Mouse (Mus musculus) kidney, adult 2 months (tissue): ENCODE data around the gene Smyd5. TPM values are rescaled to one million over a fixed set of nuclear protein-coding genes. Genes with fewer than 3 reads are reported as not detected.
"Not testable (repeated sequence)": the region's sequence is repeated elsewhere in the genome, so short reads cannot be mapped to it uniquely, and the experiment has no call there.

Experiments
- DNase-seq: peaks from one replicate; pipeline ENCODE4 v3.0.0; 2021
- H3K27ac ChIP-seq: fragments of 200-500 bp; 2 replicates; pipeline ENCODE4 v1.5.1; 2012; ENCODE audit warnings: low read depth, low read length, control low read depth, inconsistent platforms; ENCODE audit not compliant: insufficient read depth
- H3K27me3 ChIP-seq: fragments of 200-500 bp; replicated peaks from 2 replicates; pipeline ENCODE4 v1.6.1; 2012; ENCODE audit warnings: mild to moderate bottlenecking, moderate library complexity, low read length, inconsistent platforms; ENCODE audit not compliant: control insufficient read depth, insufficient read depth
- H3K36me3 ChIP-seq: fragments of 200-500 bp; 2 replicates; pipeline ENCODE4 v1.6.1; 2012; ENCODE audit warnings: mild to moderate bottlenecking, moderate library complexity, low read length, inconsistent platforms; ENCODE audit not compliant: control insufficient read depth, insufficient read depth
- H3K4me1 ChIP-seq: fragments of 200-500 bp; 2 replicates; pipeline ENCODE4 v1.6.1; 2011; ENCODE audit warnings: low read length; ENCODE audit not compliant: control insufficient read depth, insufficient read depth
- H3K4me3 ChIP-seq: fragments of 200-500 bp; 2 replicates; pipeline ENCODE4 v1.5.1; 2011; ENCODE audit warnings: mild to moderate bottlenecking, low read depth, low read length, control low read depth; ENCODE audit not compliant: insufficient read depth
- CTCF ChIP-seq: fragments of 200-500 bp; conservative IDR thresholded peaks from 2 replicates; pipeline ENCODE4 v1.5.1; 2011; ENCODE audit warnings: low read depth, mild to moderate bottlenecking, control low read depth, low read length, moderate library complexity, mixed read lengths; ENCODE audit not compliant: insufficient read depth, insufficient read length
- POLR2A ChIP-seq: fragments of 200-500 bp; IDR thresholded peaks from one replicate; pipeline ENCODE4 v1.6.1; 2011; ENCODE audit warnings: low read depth, low read length, control low read depth
- WGBS: fragments of 180-500 bp; shearing (Covaris S2); methylation state at CpG from one replicate; pipeline ENCODE4 v1.1.7; 2018; 5-methylcytosine and 5-hydroxymethylcytosine counted together
- polyA plus RNA-seq: library from polyadenylated mRNA; depleted of rRNA; stranded (reverse); fragments of >200 nt; gene quantifications from 2 replicates; pipeline ENCODE4 v1.2.3, GENCODE M21; 2012

The Smyd5 gene
- polyA plus RNA-seq, 1 experiment, result 16.4 TPM

- H3K27me3 ChIP-seq, result no peaks in the 10 kb centered on the region
- no peaks in the 10 kb centered on the region for H3K4me1 ChIP-seq
- TF ChIP-seq CTCF (no peak), POLR2A (no peak)
- DNase-seq, result no peak
- no peak overlapping the region for H3K27ac ChIP-seq
- H3K36me3 ChIP-seq, result no peaks in the 10 kb centered on the region
- WGBS, result 86% methylated on average over 6 of the region's 6 CpGs
- no peak overlapping the region for H3K4me3 ChIP-seq
Measured at GRCm38 (mm10) chr6:85447351-85447750, 15.6 kb downstream of the Smyd5 start.

GRCm38 (mm10) chr6:85450140-85450539 is 18.4 kb downstream of the Smyd5 start:
- not testable (repeated sequence) for H3K4me1 ChIP-seq, H3K27me3 ChIP-seq, H3K36me3 ChIP-seq, DNase-seq, H3K27ac ChIP-seq, H3K4me3 ChIP-seq
- WGBS, result 55% methylated on average over 1 of the region's 1 CpGs

GRCm38 (mm10) chr6:85450697-85451663 is 19.2 kb downstream of the Smyd5 start, which contains the start of gene Cct7:
Gene Cct7, plus strand, starts transcription at chr6:85451514.
- Histone ChIP-seq H3K27me3 (no peaks in the 10 kb centered on the region), H3K27ac (peak within 1 kb of the TSS; percentile 95), H3K4me1 (peaks cover 6% of the 10 kb centered on the region), H3K4me3 (peak within 1 kb of the TSS; percentile 92), H3K36me3 (no peaks in the 10 kb centered on the region)
- 2% methylated on average over 96 of the region's 96 CpGs for WGBS
- peak; percentile 100 for DNase-seq
- peak; percentile 53 for TF ChIP-seq CTCF
- no peak for TF ChIP-seq POLR2A

GRCm38 (mm10) chr6:85451664-85452410 is 20.0 kb downstream of the Smyd5 start, which contains the start of gene Pradc1:
Gene Pradc1, minus strand, starts transcription at chr6:85451970.
- WGBS, result under 1% methylated on average over 53 of the region's 54 CpGs
- Histone ChIP-seq H3K27ac (peak within 1 kb of the TSS; percentile 95), H3K36me3 (no peaks in the 10 kb centered on the region), H3K4me1 (peaks cover 6% of the 10 kb centered on the region), H3K4me3 (peak within 1 kb of the TSS; percentile 92), H3K27me3 (no peaks in the 10 kb centered on the region)
- TF ChIP-seq POLR2A (peak; percentile 47), CTCF (no peak)
- peak; percentile 99 for DNase-seq

GRCm38 (mm10) chr6:85452411-85452665 is 20.5 kb downstream of the Smyd5 start:
- Histone ChIP-seq H3K36me3 (no peaks in the 10 kb centered on the region), H3K27me3 (no peaks in the 10 kb centered on the region), H3K4me1 (peaks cover 7% of the 10 kb centered on the region), H3K27ac (peak overlapping the region; percentile 63), H3K4me3 (peak overlapping the region; percentile 92)
- under 1% methylated on average over 15 of the region's 15 CpGs for WGBS
- DNase-seq, result no peak
- no peak for TF ChIP-seq CTCF
- TF ChIP-seq POLR2A, result no peak

- Histone ChIP-seq H3K36me3 (no peaks in the 10 kb centered on the region), H3K4me3 (peak overlapping the region; percentile 92), H3K4me1 (peaks cover 10% of the 10 kb centered on the region), H3K27me3 (no peaks in the 10 kb centered on the region), H3K27ac (no peak overlapping the region)
- no peak for TF ChIP-seq CTCF
- TF ChIP-seq POLR2A, result no peak
- 3% methylated on average over 7 of the region's 7 CpGs for WGBS
- DNase-seq, result no peak
Measured at GRCm38 (mm10) chr6:85452816-85453215, 21.0 kb downstream of the Smyd5 start.

GRCm38 (mm10) chr6:85459621-85460020 is 27.8 kb downstream of the Smyd5 start:
- no peak for TF ChIP-seq CTCF
- TF ChIP-seq POLR2A, result no peak
- H3K4me1 ChIP-seq, result peaks cover 7% of the 10 kb centered on the region
- 85% methylated on average over 2 of the region's 2 CpGs for WGBS
- H3K27ac ChIP-seq, result no peak overlapping the region
- no peak for DNase-seq
- H3K27me3 ChIP-seq, result no peaks in the 10 kb centered on the region
- H3K36me3 ChIP-seq, result peaks cover 9% of the 10 kb centered on the region
- H3K4me3 ChIP-seq, result no peak overlapping the region
